Mouse (Mus musculus): Measurements from ENCODE around the gene Ccdc24. TPM values are rescaled to one million over a fixed set of nuclear protein-coding genes. Genes with fewer than 3 reads are reported as not detected.

The Ccdc24 gene
- total RNA-seq, 2 experiments from 2014 or later: 0.36 to 0.55 TPM

DNA sequence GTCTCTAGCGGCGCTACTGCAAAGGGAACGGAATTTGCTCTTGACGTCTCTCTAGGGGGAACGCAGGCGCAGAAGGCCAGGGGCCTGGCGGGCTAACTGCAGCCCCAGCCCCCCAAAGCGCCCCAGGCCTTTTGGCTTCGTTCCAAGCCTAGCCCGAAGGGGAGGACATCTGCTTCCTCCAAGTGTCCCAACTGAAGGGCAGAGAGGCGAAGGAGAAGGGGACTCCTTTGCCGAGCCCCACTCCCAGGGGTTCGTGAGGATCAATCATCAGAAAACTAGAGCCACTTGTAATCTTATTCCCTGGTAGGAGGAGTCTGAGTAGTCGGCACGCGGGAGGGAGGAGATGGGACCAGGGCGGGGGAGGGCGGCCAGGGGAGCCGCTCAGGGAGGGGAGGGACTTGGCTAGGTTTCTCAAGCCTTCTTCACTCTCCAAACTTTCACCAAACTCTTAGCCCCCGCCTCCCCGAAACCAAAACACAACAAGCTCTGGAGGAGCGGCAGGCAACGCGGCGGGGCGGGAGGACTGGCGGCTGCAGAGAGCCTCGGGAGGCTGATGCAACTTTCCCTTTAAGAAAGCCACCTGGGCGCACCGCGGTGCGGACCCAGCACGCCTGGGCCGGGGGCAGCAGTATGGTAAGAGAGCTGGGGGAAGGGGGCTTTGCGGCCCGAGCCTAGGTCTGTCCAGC is 37.4 kb downstream of the Ccdc24 start:
- intact Hi-C loops (cut with DNase I): loop anchor here (2.0 kb wide), 1 partner anchor 84 kb away; no protein-coding TSS in a partner anchor
- DNase-seq: peak; percentile 71 to 72

DNA sequence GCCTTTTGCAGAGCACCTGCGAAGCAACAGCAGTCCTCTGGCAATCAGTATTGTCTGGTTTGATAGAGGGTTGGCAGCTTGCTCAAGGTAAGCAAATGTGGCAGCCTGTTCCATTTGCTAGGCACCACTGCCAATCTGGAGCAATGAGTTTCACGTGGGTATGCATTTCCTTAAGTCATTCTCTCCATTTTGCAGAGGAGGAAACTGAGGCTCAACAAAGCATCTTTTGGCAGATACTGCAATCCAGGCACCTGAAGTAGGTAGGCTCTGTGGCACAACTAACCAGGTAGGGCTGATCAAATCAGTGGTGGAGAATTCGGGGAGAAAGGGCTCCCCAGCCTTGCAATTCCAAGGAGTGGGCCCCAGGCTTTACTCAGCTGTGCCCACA is 37.9 kb downstream of the Ccdc24 start, which contains the start of gene Slc6a9:
Gene Slc6a9 (plus strand): TSS at position 50 of the 388 bp plus-strand sequence.
- DNase-seq: no peak
- intact Hi-C loops (cut with DNase I): loop anchor here (2.0 kb wide), 1 partner anchor 84 kb away; no protein-coding TSS in a partner anchor

DNA sequence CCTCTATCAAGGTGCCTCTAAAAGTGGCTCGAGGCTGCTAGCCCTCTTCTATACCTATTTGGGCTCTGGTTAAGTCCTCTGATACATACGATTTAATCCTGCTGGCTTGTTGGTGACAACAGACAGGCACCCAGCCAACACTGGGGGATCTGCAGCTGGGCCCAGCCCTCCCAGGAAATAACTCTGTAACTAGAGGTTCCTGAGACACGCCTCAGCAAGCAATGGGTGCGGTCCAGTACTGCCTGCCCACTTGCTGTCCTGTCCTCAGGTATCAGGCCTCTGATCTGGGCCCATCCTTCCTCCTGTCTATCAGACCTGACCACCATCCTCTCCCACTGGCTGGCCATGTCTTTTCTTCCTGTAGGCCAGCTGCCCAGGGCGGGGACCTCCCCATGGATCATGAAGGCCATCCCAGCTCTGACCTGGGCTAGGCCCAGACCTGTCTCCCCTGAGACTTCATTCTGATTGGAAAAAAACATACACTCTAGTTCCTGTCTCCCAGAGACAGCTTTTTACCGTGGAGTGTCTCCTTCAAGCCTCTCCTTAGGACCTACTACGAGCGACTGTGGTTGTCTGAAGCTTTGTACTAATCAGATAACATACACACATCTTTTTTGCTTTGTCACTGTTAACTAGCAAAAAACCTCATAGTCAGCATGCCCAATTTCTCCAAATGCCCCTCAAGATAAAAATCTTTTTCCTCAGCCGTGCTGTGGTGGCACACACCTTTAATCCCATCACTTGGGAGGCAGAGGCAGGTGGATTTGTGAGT is 40.3 kb downstream of the Ccdc24 start:
- DNase-seq: peak; percentile 53 to 61

DNA sequence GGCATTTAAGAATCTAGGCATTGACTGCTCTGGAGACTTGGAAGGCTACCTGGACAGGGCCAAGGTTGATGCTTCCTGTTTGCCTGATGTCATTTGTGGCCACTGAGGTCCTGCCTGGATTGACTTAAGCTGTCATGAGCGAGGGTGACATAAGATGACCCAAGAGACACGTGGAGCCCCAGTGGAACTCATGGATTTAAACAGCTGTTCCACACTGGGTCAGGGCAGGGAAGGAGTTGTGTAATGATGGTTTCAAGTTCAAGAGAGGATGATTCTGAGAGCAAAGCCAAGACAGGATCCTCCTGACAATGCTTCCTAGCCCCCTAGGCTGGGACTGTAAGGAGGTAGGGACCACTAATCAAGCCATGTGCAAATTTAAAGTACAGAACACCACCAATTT is 40.9 kb downstream of the Ccdc24 start:
- DNase-seq: no peak
- intact Hi-C loops (cut with DNase I): loop anchor here (2.0 kb wide), 1 partner anchor 251 kb away; no protein-coding TSS in a partner anchor

More for the DNA sequence above, 40.3 kb downstream of the Ccdc24 start:
- intact Hi-C loops (cut with DNase I): loop anchor here (2.0 kb wide), 1 partner anchor 251 kb away; no protein-coding TSS in a partner anchor

DNA sequence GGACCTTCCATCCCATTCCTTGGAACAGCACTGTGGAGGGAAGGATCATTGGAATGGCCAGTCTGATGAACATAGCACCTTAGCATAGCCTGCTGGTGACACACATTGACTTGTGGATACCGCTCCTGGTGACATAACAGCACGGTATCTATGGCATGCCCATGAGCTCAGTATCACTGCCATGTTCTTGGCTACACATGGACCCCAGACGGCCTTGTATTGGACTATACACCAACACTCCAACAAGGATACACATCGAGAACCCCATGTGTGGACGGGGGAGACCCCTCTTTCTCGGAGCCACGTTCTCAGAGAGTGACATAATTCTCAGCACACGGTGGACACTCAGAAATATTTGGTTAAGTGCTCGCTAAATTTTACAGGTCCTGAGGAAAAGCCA is 41.6 kb downstream of the Ccdc24 start:
- no peak for DNase-seq
- intact Hi-C loops (cut with DNase I): loop anchor here (2.0 kb wide), 1 partner anchor 252 kb away; no protein-coding TSS in a partner anchor

DNA sequence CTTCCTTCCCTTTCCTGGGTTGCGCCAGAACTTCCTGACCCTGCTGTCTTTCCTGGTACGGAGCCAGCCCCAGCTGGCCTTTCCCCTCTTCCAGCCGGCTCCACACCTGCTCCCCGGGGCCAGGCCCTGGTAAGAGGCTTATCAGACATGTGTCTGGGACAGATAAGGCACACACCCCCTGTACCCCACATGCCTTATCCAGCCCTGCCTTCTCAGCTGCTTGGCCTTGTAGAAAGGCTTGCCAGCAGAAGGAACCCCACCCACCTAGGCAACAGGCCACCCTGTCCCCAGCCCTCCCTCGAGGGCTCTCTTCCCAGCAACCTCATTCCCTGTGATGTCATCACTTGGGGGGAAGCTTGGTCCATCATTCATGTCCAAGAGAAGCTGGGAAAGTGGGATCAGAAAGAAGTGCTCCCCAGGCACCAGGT is 42.2 kb downstream of the Ccdc24 start:
- intact Hi-C loops (cut with DNase I): loop anchor here (2.0 kb wide), 1 partner anchor 253 kb away; no protein-coding TSS in a partner anchor
- peak; percentile 80 to 82 for DNase-seq

DNA sequence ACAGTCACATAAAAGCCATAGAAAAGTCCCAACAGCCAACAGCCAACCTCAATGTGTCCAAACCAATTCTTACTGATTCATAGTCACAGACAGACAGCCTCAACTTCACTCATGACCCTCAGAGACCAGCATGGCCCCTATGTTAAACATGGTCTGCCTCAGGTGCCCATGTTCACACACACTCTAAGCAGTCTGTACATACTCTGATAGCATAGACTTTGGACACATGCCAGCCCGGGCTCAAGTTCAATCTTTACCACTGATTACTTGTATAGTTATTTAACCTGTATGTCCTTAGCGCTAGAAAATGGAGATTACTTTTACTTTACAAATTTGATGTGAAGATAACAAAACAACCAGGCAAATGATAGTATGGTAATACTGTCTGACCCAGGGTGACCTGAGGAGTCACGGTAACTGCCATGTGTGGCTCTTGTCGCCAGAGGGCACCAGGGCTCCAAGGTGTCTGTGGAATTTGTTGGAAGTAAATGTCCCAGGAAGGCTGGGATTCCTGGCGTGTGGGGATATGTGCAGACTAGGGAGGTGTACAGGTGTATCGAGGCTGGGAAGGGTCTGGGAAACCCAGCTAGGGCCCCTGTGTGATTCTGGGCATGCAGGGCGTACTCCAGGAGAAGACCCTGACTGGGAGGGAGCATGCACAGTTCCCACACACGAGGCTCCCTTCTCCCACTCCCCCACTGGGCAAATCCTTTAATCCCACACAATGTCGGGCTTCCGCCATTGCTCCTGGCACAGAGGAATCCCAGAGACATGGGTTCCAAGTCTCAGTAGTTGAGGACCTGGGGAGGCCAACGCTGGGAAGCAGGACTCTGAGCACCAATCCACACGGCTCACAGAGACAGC is 42.9 kb downstream of the Ccdc24 start:
- intact Hi-C loops (cut with DNase I): loop anchor here (1.0 to 2.0 kb wide), 3 partner anchors 29 to 253 kb away; no protein-coding TSS in a partner anchor
- DNase-seq: peak; percentile 78 to 82

DNA sequence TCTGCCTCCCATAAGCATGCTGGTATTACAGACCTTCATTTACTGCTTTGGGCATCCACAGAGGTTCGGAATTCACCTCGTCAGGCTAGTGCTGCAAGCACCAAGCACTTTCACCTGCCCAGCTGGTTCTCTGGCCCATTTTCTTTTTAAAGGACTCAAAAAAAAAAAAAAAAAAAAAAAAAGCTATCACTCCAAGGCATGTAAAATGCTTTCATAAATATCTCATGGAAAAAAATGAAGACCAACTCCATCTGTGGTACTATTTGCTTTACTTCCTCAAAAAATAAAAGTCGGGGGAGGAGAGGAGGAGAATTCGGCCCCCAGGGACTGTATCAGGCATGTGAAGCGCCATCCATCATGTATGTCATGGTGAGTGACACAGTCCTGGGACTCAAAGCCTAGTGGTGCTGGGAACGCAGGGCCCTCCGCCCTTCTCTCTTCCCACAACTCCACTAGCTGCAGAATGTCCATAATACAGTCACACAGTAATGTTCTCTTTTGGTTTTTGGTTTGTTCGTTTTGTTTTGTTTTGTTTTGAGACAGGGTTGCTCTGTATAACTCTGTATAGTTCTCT is 43.7 kb downstream of the Ccdc24 start:
- no peak for DNase-seq
- intact Hi-C loops (cut with DNase I): loop anchor here (1.0 to 2.0 kb wide), 2 partner anchors 30 to 40 kb away; no protein-coding TSS in a partner anchor

DNA sequence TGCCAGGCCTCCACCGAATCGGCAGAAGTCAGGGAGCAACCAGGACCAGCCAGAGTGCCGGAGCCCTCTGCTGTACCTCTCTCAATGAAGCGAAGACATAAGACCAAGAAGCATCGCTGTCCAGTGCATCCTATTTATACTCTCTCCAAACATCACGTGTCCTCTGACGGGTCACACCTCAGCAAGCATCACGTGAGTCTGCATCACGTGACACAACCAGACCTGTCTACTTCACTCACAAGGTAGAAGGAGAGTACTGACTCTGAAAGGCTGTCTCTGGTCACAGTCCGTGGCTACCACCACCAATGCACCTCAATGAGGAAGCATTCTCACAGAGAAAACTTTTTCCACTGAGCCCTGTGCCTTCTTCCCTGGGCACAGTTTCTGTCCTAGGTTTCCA is 54.3 kb downstream of the Ccdc24 start:
- intact Hi-C loops (cut with DNase I): no loop called here

DNA sequence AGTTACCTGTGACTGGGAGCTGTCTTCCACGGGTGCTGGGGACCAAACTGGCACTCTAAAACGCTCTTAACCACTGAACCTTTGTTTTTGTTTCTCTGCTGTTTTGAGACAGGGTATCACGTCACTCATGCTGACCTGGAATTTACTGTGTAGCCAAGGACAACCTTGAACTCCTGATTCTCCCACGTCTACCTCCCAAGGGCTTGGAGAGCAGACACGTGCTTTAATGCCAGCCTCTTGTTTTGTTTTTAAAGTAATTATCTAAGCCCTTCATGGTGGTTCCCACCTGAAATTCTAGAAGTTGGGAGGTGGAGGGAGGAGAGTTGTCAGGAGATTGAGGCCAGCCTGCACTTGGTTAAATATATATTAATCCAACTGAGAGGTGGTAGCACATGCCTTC is 55.6 kb downstream of the Ccdc24 start:
- DNase-seq: no peak
- intact Hi-C loops (cut with DNase I): no loop called here

More for the DNA sequence above, 54.3 kb downstream of the Ccdc24 start:
- no peak for DNase-seq

Other genes starting within 250 kb of the Ccdc24 start
- gene Dmap1, start 190.3 kb downstream of the Ccdc24 start, total RNA-seq (2021): 10 to 100 TPM; 21.6 to 22.9 TPM
- not detected for gene Gm12845, start 148.1 kb downstream of the Ccdc24 start, total RNA-seq (2021)
- not detected for gene Klf17, start 106.9 kb downstream of the Ccdc24 start, total RNA-seq (2021)
- 1 to 10 TPM; 5.0 to 5.5 TPM for gene Slc6a9, start 38.1 kb downstream of the Ccdc24 start, total RNA-seq (2021)
- 10 to 100 TPM; 13.7 to 15.6 TPM for gene B4galt2, start 10.9 kb upstream of the Ccdc24 start, total RNA-seq (2021)
- 100 to 1,000 TPM; 133 to 134 TPM for gene Atp6v0b, start 14.8 kb upstream of the Ccdc24 start, total RNA-seq (2021)
- 1 to 10 TPM; 2.8 to 4.8 TPM for gene Dph2, start 19.5 kb upstream of the Ccdc24 start, total RNA-seq (2021)
- 10 to 100 TPM; 50.9 to 61.5 TPM for gene Ipo13, start 42.4 kb upstream of the Ccdc24 start, total RNA-seq (2021)
- gene Artn, start 57.2 kb upstream of the Ccdc24 start, total RNA-seq (2021): under 1 TPM; 0.22 to 0.43 TPM

All from heart, postnatal 10 days (tissue).